Mouse (Mus musculus) small intestine, adult 2 months (tissue): ENCODE measurements around the gene Rara. TPM values are rescaled to one million over a fixed set of nuclear protein-coding genes. Genes with fewer than 3 reads are reported as not detected.
"Not testable (repeated sequence)": the region's sequence is repeated elsewhere in the genome, so short reads cannot be mapped to it uniquely, and the experiment has no call there.

Experiments used
- H3K27ac ChIP-seq: fragments of 200-500 bp; 2 replicates; pipeline ENCODE4 v1.5.1; 2012; ENCODE audit warnings: low read depth, low read length, control low read depth, inconsistent platforms; ENCODE audit not compliant: insufficient read depth
- H3K27me3 ChIP-seq: fragments of 200-500 bp; 2 replicates; pipeline ENCODE4 v1.6.1; 2012; ENCODE audit warnings: mild to moderate bottlenecking, moderate library complexity, low read length, inconsistent platforms; ENCODE audit not compliant: control insufficient read depth, insufficient read depth
- H3K36me3 ChIP-seq: fragments of 200-500 bp; 2 replicates; pipeline ENCODE4 v1.6.1; 2012; ENCODE audit warnings: mild to moderate bottlenecking, low read length, control low read depth, inconsistent platforms; ENCODE audit not compliant: control insufficient read depth, insufficient read depth
- H3K4me1 ChIP-seq: fragments of 200-500 bp; 2 replicates; pipeline ENCODE4 v1.6.1; 2012; ENCODE audit warnings: low read length, inconsistent platforms, mixed read lengths; ENCODE audit not compliant: control insufficient read depth, insufficient read depth, insufficient read length
- H3K4me3 ChIP-seq: fragments of 200-500 bp; 2 replicates; pipeline ENCODE4 v1.5.1; 2012; ENCODE audit warnings: low read depth, mild to moderate bottlenecking, control low read depth, inconsistent platforms, low read length, moderate library complexity
- CTCF ChIP-seq: fragments of 200-500 bp; IDR thresholded peaks from 2 replicates; pipeline ENCODE4 v1.5.1; 2012; ENCODE audit warnings: low read depth, mild to moderate bottlenecking, control low read depth, inconsistent platforms, low read length, moderate library complexity, mixed read lengths; ENCODE audit not compliant: insufficient replicate concordance, insufficient read length; ENCODE audit errors: extremely low read depth
- POLR2A ChIP-seq: fragments of 200-500 bp; IDR thresholded peaks from 2 replicates; pipeline ENCODE4 v1.6.1; 2012; ENCODE audit warnings: low read depth, mild to moderate bottlenecking, control low read depth, inconsistent platforms, low read length, moderate library complexity
- WGBS: fragments of 180-500 bp; shearing (Covaris S2); methylation state at CpG from one replicate; pipeline ENCODE4 v1.1.7; 2018; 5-methylcytosine and 5-hydroxymethylcytosine counted together
- polyA plus RNA-seq: library from polyadenylated mRNA; depleted of rRNA; stranded (reverse); fragments of >200 nt; gene quantifications from 2 replicates; pipeline ENCODE4 v1.2.3, GENCODE M21; 2012

The Rara gene
- polyA plus RNA-seq, 1 experiment: 56.3 TPM

DNA sequence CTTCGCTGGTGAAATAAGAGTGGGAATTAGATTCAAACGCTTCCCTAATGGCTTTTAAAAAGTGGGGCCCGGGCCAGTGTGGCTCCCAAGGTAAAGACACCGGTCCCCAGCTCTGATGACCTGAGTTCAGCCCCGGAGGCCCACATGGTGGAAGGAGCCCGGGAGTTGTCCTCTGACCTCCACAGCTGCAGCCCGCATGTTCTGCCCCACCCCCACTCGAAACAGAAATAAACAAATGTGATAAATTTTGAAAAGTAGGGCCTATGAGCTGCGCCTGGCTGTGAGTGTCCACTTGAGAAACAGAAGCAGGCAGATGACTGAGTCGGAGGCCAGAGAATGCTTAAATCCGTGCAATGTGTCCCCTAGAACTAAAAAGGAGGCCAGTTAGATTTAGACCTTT lies 13.4 kb upstream of the Rara start:
- no peaks in the 10 kb centered on the region for H3K27me3 ChIP-seq
- H3K4me1 ChIP-seq: peaks cover 5% of the 10 kb centered on the region; the same call in 1 of the 2 replicates
- no peak overlapping the region for H3K4me3 ChIP-seq
- no peak overlapping the region for H3K27ac ChIP-seq
- WGBS: 79% methylated on average over 11 of the region's 11 CpGs
- no peak for TF ChIP-seq POLR2A
- TF ChIP-seq CTCF: no peak
- peaks cover 11% of the 10 kb centered on the region; the same call in 1 of the 2 replicates for H3K36me3 ChIP-seq

GRCm38 (mm10) chr11:98916376-98916775 lies 11.2 kb upstream of the Rara start:
- H3K27me3 ChIP-seq: not testable (repeated sequence)
- peaks cover 11% of the 10 kb centered on the region; the same call in 1 of the 2 replicates for H3K36me3 ChIP-seq
- 93% methylated on average over 3 of the region's 3 CpGs for WGBS

GRCm38 (mm10) chr11:98917428-98918005 lies 10.1 kb upstream of the Rara start:
- peaks cover 9% of the 10 kb centered on the region; the same call in 1 of the 2 replicates for H3K36me3 ChIP-seq
- no peak overlapping the region for H3K27ac ChIP-seq
- 86% methylated on average over 13 of the region's 13 CpGs for WGBS
- no peak for TF ChIP-seq POLR2A
- peaks cover 5% of the 10 kb centered on the region; the same call in 1 of the 2 replicates for H3K4me1 ChIP-seq
- H3K4me3 ChIP-seq: no peak overlapping the region
- H3K27me3 ChIP-seq: no peaks in the 10 kb centered on the region

More at GRCm38 (mm10) chr11:98916376-98916775, 11.2 kb upstream of the Rara start:
- H3K27ac ChIP-seq, H3K4me1 ChIP-seq, H3K4me3 ChIP-seq: not testable (repeated sequence)

DNA sequence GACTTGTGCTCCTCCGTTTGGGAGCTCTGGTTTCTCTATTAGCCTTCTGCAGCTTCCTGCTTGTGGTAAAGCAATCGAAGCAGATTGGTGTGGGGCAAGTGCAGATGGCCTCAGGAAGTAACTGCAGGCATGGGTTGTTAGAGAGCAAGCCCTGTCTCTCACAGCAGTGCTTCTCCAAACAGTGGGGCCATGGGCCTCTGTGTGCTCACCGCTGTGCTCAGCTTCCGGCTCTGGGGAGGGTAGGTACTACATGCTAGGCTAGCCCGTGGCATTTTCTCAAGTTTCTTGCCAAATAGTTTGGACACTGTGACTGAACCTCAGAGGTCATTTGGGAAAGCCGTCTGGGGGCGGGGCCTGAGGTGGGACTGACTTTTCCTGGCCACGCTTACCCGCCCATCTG lies 9.4 kb upstream of the Rara start:
- Histone ChIP-seq H3K27ac (no peak overlapping the region), H3K27me3 (no peaks in the 10 kb centered on the region), H3K36me3 (peaks cover 9% of the 10 kb centered on the region; the same call in 1 of the 2 replicates), H3K4me3 (no peak overlapping the region), H3K4me1 (peaks cover 5% of the 10 kb centered on the region; the same call in 1 of the 2 replicates)
- TF ChIP-seq CTCF (no peak), POLR2A (no peak; the same call in 1 of the 2 replicates)
- WGBS: 35% methylated on average over 9 of the region's 9 CpGs

- Histone ChIP-seq H3K27ac (no peak overlapping the region), H3K4me3 (no peak overlapping the region), H3K4me1 (peaks cover 5% of the 10 kb centered on the region; the same call in 1 of the 2 replicates), H3K36me3 (0 out of 2 replicates have a peak, but pooled peaks cover 7% of the 10 kb centered on the region), H3K27me3 (no peaks in the 10 kb centered on the region)
- WGBS: 93% methylated on average over 11 of the region's 11 CpGs
- no peak for TF ChIP-seq CTCF
- TF ChIP-seq POLR2A: no peak
Observed at GRCm38 (mm10) chr11:98919009-98919408, 8.6 kb upstream of the Rara start.

- 46% methylated on average over 15 of the region's 15 CpGs for WGBS
- peaks cover 28% of the 10 kb centered on the region for H3K4me1 ChIP-seq
- not testable (repeated sequence) for H3K27ac ChIP-seq
Observed at GRCm38 (mm10) chr11:98921813-98922212, 5.8 kb upstream of the Rara start.

GRCm38 (mm10) chr11:98922307-98922706 lies 5.3 kb upstream of the Rara start:
- not testable (repeated sequence) for H3K36me3 ChIP-seq, H3K4me3 ChIP-seq, H3K27ac ChIP-seq, H3K27me3 ChIP-seq
- peaks cover 28% of the 10 kb centered on the region for H3K4me1 ChIP-seq
- WGBS: 61% methylated on average over 10 of the region's 10 CpGs
- peak; percentile 64; the same call in 1 of the 2 replicates for TF ChIP-seq CTCF

More at GRCm38 (mm10) chr11:98921813-98922212, 5.8 kb upstream of the Rara start:
- H3K36me3 ChIP-seq, H3K27me3 ChIP-seq, H3K4me3 ChIP-seq: not testable (repeated sequence)

DNA sequence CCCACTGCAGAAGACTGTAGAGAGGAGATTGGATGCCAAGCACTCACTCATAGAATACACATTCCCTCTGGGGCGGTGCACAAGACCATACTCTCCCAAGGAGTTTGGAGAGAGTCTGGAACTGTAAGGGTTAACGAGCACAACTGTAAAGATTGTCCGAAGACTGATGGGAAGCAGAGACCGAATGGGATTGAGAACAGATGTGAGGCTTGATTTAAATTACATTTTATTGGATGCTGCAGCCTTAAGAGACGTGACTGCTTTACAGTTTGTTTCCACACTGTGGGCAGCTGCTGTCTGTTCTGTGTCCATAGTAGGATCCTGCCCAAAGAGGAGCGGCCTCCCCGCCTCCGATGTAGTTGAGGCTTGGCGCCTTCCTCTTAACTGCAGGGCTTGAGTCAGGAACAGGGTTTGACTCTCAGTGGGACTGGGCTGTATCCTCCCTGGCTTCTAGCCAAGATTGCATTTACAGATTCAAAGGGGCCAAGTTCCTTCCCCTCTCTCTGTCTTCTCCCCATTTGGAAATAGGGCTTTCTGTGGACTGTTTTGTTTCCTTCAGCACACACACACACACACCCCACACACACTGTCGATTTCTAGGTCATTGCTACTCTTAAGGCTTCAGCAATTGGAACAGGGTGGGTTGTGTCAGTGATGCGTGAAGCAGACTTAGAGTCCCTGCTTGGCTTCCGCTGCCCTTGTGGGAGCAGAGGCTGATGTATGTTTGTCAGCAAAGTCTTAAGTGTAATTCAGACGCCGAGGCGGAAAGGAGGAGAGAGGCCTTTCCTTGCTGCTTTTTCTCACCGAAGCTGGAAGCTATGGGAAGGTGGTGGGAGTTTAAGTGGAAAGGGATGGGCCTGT lies 4.5 kb upstream of the Rara start:
- not testable (repeated sequence) for H3K4me3 ChIP-seq, H3K27ac ChIP-seq, H3K27me3 ChIP-seq, H3K36me3 ChIP-seq
- WGBS: 72% methylated on average over 16 of the region's 16 CpGs
- H3K4me1 ChIP-seq: peaks cover 34% of the 10 kb centered on the region
